Mouse (Mus musculus) regulatory T cell (primary cell): ENCODE measurements around the gene Hspa12b.

Experiments
- in situ Hi-C: fragments of 300-600 bp; cut with MboI, MseI; formaldehyde crosslinking; loops from one replicate; pipeline ENCODE4 v1.15.1; 2025; ENCODE audit warnings: high pct_unique_total_duplicates

Hspa12b gene

DNA sequence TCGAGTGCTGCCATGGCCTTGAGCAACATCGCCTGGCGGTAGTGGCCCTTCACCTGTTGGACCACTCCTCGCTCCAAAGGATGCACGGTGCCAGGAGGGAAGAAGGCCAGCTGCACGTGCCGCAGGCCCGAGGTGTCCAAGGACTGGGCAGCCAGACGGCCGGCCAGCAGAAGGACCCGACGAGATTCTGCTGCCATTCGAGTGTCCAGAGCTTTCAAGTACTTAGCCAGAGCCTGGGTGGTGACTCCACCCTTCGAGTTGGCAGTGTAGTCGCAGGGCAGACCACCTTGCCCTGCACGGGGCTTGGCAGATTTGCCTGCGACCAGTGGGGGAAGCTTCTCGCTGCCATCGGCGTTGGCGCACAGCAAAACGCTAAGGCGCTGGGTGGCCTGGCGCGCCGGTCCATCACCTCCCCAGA, 51.8 kb downstream of the Hspa12b start:
- in situ Hi-C loops = loop anchor here (10.0 to 25.0 kb wide), 2 partner anchors 1066 to 1992 kb away; partner anchors contain the start of genes Slc20a1 and Tmem230

DNA sequence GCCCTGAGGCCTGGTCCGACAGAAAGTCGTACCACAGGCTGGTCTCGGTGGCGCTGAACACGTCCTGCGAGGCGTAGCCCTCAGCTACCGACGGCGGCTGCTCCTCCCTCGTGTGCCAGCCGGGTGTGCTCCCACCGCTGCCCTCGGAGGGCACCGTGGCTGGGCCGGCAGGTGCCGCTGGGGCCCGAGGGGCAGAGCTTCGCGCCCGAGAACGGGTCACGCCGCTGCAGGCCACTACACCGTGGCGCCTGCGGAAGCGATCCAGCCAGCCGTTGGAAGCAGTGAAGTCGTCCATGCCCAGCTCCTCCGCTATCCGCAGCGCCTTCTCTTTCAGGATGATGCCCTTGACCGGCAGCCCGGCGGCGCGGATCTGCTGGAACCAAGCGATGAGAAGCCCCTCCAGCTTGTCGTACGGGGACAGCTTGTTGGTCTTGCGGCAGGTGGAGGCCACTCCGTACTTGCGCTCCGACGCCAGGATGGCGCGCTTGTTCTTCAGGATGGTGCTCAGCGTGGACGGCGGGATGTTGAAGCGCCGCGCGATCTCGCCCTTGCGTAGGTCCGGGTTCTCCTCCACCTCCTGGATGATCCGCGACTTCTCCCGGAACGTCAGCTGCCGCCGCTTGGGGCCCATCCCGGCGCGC, 52.3 kb downstream of the Hspa12b start:
- in situ Hi-C loops = loop anchor here (10.0 to 25.0 kb wide), 2 partner anchors 1065 to 1992 kb away; partner anchors contain the start of genes Slc20a1 and Tmem230

DNA sequence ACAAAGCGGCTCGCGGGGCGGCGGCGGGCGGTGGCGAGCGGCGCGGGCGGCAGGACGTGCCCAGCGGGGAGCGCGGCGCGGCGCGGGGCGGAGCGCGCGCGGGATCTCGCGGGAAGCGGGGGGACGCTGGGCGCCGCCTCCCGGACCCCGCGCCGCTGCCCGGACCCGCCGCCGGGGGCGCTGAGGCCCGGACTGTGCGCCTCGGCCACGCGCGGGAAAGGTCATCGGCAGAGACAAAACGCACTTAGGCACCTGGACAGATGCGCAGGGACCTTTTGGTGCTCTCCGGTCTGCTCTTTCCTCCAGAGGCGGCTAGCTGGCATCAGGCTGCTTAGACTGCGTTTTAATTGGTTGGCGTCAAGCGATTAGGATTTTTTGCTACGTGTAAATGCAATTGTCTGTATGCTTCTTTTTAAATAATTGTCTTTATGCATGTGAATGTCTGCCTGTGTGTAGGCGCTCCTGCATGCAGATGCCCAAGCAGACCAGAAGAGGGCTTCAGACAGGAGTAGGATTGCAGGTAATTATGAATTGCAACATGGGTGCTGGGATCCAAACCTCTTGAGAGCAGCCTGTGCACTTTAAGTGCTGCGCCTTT, 53.0 kb downstream of the Hspa12b start, which contains the start of gene Cenpb:
Gene Cenpb (minus strand): TSS at position 78 of the 598 bp plus-strand sequence.
- in situ Hi-C loops = loop anchor here (10.0 to 25.0 kb wide), 3 partner anchors 345 to 1993 kb away; partner anchors contain the start of genes Slc20a1 and Tmem230

DNA sequence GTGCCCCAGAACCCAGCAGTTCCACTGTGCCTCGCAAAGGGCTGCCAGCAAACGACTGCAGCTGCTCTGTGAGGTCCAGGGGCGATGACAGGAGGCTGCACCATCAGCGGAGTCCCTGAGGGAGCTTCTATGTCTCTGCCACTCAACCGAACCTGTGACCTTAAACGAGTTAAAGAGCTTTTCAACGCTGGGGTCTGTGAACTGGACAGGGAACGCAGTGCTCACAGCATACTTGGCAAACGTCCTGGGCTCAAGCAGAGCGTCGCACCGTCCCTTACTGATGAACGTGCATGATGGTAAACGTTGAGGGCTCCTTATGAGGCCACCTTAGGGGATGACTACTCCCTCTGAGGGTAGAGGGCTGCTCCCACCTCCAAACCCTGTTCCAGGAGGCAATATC, 59.3 kb downstream of the Hspa12b start:
- in situ Hi-C loops = loop anchor here (10.0 to 25.0 kb wide), 2 partner anchors 338 to 1999 kb away; partner anchors contain the start of gene Slc20a1

DNA sequence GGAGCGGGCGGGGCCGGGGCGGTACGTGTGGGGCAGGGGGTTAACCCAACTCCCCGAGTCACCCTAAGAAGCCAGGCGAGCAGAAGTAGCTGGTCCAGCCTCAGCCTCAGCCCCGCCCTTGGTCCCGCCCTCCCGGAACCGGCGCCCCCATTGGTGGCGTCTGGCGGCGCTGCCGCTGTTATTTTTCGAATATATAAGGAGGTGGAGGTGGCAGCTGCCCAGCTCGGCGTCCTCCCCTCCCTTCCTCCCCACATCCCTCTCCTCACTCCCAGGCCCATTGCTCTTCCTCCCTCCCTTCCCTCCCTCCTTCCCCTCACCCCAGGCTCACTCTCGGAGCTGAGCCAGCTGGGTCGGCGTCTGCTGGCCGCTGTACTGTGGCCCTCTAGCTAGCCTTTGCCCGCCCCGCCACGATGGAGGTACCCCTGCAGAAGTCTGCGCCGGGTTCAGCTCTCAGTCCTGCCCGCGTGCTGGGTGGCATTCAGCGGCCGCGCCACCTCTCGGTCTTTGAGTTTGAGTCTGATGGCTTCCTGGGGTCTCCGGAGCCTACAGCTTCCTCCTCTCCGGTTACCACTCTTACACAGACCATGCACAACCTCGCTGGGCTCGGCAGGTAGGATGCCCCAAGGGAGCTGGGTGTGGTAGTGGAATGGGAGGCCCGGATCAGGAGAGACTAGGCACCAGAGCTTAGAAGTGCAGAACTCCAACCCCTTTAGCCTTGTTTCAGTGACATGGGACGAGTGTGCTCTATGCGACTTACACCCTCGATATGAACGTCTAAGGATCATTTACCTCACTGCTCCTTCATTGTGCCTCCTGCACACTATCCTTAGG, 59.9 kb downstream of the Hspa12b start, which contains the start of the genes Cdc25b and Spef1:
Gene Cdc25b (plus strand): TSS at position 179 of the 831 bp plus-strand sequence.
Gene Spef1 (minus strand): TSS at position 512 of the 831 bp plus-strand sequence.
- in situ Hi-C loops = loop anchor here (10.0 to 25.0 kb wide), 2 partner anchors 338 to 2000 kb away; partner anchors contain the start of gene Slc20a1

DNA sequence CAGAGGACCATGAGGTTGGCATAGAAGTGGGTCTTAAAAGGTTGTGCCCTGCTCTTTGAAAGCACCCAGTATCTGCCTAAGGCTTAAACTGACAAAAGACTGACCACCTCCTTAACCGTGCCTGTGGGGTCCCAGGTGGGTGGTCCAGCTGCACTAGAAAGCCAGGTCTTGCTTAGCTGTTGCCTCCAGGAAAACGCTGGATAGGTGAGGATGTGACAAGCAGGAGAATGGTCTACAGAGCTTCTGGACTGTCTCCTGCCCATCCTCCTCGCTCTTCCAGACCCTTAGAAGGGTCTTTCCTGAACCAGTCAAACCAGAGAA, 60.5 kb downstream of the Hspa12b start:
- in situ Hi-C loops = loop anchor here (10.0 to 25.0 kb wide), 2 partner anchors 337 to 2000 kb away; partner anchors contain the start of gene Slc20a1

DNA sequence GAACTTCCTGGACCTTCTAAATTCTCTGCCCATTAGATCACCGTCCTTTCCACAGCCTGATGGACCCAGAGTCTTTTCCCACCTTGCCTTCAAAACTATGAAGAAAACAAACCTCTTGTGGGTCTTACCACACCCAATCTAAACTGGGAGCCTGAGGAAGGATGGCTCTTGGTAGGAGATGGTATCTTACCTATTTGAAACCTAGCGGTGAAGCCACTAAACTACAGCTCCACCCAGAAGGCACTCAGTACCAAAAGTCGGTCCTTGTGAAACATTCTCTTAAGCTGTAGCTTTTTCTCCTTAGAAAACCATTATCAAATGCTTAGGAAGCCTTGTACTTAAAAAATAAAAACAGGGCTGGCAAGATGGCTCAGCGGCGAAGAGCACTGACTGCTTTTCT, 61.2 kb downstream of the Hspa12b start:
- in situ Hi-C loops = loop anchor here (10.0 to 25.0 kb wide), 2 partner anchors 336 to 2001 kb away; partner anchors contain the start of gene Slc20a1

DNA sequence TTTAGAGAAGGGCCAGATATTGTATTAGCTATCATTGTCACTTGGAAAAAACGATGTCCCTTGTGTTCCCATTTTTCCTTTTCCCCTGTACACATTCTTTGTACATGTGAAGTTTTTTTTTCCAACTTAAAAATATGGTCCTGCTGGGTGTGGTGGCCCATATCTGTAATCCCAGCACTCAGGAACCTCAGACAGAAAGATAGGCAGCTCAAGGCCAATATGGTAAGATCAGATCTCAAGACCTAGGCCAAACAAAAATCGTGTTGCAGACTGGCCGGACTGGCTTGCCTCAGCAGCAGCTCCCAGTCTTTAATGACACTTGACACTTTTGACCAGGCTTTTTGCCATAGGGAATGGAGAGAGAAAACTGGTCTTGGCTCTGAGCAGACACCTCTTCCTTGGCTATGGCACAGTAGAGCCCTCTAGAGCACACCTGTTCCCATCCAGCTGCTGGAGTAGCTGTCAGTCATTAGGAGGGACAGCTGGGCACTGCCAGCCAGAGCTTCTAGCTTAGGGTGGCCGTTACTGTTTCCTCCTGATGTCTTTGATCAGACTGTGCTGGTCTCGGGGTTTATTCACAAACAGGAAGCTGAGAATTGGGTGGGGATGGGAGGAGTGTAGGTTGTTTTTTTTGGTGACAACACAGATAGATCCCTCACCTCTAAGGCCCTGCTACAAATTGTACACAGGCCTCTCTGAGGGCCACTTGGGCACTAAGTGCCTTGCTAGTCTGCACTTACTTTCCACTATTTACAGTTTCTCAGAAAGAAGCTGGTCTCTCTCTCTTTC, 62.6 kb downstream of the Hspa12b start:
- in situ Hi-C loops = loop anchor here (10.0 to 25.0 kb wide), 2 partner anchors 335 to 2002 kb away; partner anchors contain the start of gene Slc20a1

DNA sequence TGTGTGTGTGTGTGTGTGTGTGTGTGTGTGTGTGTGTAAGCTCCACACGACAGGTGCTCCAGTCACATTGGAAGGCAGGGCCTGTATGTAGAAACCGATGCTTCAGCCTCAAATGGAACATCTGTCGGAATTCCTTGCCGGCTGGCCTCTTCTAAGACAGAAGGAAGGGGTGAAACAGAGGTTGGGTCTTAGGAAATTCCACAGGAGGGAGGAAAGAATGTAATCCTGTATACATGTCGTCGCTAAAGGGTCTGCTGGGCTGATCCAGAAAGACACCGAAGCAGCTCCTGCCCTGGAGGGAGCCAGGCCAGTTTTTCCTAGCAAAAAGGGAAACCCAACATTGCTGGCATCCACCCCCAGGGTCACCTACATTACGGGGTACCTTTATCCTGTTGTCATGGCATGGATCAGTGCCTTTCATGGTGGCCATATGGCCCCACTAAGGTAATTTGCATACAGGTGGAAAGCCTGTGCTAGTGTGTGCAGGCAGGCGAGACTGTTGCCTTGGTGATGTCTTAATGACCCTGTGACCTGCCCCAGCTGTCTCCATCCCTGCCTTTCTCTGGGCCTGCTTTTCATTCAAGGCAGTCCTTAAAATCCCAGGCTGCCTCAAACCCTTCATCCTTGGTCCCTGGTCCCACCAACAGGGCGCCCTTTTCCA, 63.4 kb downstream of the Hspa12b start:
- in situ Hi-C loops = loop anchor here (25.0 kb wide), 1 partner anchor 2003 kb away; the partner anchor contains the start of gene Slc20a1

DNA sequence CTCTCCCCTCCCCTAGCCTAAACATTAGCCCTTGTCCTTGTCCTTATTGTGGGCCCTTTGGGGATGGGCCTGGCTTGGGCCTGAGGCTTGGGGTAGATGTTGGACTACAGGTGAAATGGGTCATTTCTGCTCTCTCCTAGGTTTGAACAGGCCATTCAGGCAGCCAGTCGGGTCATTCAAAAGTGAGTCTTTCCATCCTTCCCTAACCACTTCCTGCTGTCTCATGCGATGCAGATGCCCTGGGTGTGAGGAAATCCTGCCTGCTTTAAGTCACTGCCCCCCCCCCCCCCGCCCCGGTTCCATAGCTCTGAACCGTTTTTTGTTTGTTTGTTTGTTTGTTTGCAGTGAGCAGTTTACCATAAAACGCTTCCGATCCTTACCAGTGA, 63.9 kb downstream of the Hspa12b start:
- in situ Hi-C loops = loop anchor here (25.0 kb wide), 1 partner anchor 2004 kb away; the partner anchor contains the start of gene Slc20a1
